In the genomic region with DNA sequence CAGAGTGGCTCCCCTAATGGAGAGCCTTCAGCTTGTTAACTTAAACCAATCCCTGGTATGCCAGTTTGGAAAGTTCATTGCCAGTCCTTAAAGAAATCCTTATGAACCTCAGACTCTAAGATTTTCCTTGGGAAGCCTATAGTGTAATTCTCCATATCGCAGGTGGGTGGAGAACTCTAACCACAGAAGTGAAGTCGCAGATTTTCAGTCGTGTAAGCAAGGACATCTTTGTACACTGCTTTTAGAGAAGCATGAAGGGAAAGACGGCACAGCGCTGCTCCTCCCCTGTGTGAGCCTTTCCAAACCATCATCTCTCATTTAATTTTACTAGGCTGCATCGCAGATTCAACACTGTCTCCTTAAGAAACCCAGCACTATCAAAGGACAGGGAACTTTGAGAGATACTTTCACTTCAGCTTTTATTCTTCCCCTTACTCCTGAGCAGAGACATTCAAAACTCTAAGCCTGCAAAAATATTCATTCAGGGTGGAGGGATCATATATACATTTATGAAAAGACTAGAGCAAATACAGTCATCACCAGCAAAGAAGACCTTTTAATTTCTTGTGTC, we compare ENCODE assay signal across 10 mouse cellular contexts. TPM values are rescaled to one million over a fixed set of nuclear protein-coding genes. Genes with fewer than 3 reads are reported as not detected.
DNase-seq lines count a peak whose midpoint lies in the region; ATAC-seq and TF ChIP-seq lines count a peak whose summit lies in the region.
"Had no signal": no experiment of that assay in that cellular context is flagged by ENCODE, and none has a peak within 500 bp of the region (broad histone marks: within the 10 kb centered on the region; RNA-seq: fewer than 3 reads in every experiment).

No protein-coding gene starts in this region.

- no peaks in the 10 kb centered on the region for H3K4me1 ChIP-seq in hindbrain, embryonic 16.5 days (ENCODE audit: control insufficient read depth, insufficient read depth, low read depth, low read length)
- H3K4me1 ChIP-seq in hindbrain, embryonic 13.5 days (replicated peaks) = no peaks in the 10 kb centered on the region; the same call in 1 of the 2 replicates
- peaks cover 34 to 75% of the 10 kb centered on the region in 2 experiments for H3K4me1 ChIP-seq in CH12.LX (ENCODE audit: control insufficient read depth in 1 of 2, insufficient read depth in 2 of 2)
- peaks cover 20% of the 10 kb centered on the region for H3K4me1 ChIP-seq in heart, embryonic 16.5 days (ENCODE audit: control insufficient read depth, insufficient read depth, low read length)

- 48% methylated on average over 6 of the region's 6 CpGs for WGBS in hindbrain, embryonic 16.5 days
- WGBS in hindbrain, embryonic 13.5 days = 61% methylated on average over 6 of the region's 6 CpGs
- WGBS in heart, embryonic 16.5 days = 35% methylated on average over 6 of the region's 6 CpGs

- peak; percentile 76 for TF ChIP-seq EP300 in CH12.LX (IDR thresholded peaks at IDR 0.05; ENCODE audit: low read length)

- peak; percentile 40 for DNase-seq in embryo, embryonic 10 days (ENCODE audit: low spot score)
- DNase-seq in embryo, embryonic 9.5 days (ENCODE audit: extremely low spot score) = no peak
- no peak for DNase-seq in CH12.LX (ENCODE audit: extremely low read depth)
- DNase-seq in gastrocnemius, postnatal 4 days (ENCODE audit: low spot score in 2 of 2) = no peak
- no peak for DNase-seq in adrenal gland, postnatal 36 days
- DNase-seq: cerebellum, postnatal 14 days; liver had no signal

- H3K27ac ChIP-seq in hindbrain, embryonic 16.5 days (ENCODE audit: low read depth, low read length) = no peak overlapping the region
- no peak overlapping the region for H3K27ac ChIP-seq in hindbrain, embryonic 13.5 days
- H3K27ac ChIP-seq in CH12.LX (ENCODE audit: insufficient read depth, low read depth) = peak overlapping the region; percentile 18; the same call in 1 of the 2 replicates
- no peak overlapping the region for H3K27ac ChIP-seq in heart, embryonic 16.5 days (ENCODE audit: low read length)

- dilution Hi-C loops in CH12.LX (cut with MboI; ENCODE audit: extremely low pct_ligation_motif_present, extremely low pct_unique_long_range_greater_than_20kb, low sequenced_read_pairs) = no loop called here

- in situ Hi-C loops in CH12.LX (cut with MboI; ENCODE audit: low pct_ligation_motif_present, low pct_unique_long_range_greater_than_20kb, low sequenced_read_pairs) = no loop called here

- TF ChIP-seq POLR2A in CH12.LX (IDR thresholded peaks at IDR 0.05; ENCODE audit: low read depth, low read length) = no peak

- peak in 1 of 2 experiments; percentile 47; a peak in 2 of 4 replicates for TF ChIP-seq CTCF in CH12.LX (conservative IDR thresholded peaks at IDR 0.05 in 1 of 2, IDR thresholded peaks at IDR 0.05 in 1 of 2; ENCODE audit: low read depth in 2 of 2, low read length in 2 of 2)

- H3K4me3 ChIP-seq in hindbrain, embryonic 16.5 days (ENCODE audit: low read length) = no peak overlapping the region
- no peak overlapping the region for H3K4me3 ChIP-seq in hindbrain, embryonic 13.5 days
- H3K4me3 ChIP-seq in CH12.LX (replicated peaks in 1 of 3; ENCODE audit: low read depth in 2 of 3, low read length in 2 of 3, poor library complexity in 1 of 3) = no peak overlapping the region
- no peak overlapping the region for H3K4me3 ChIP-seq in heart, embryonic 16.5 days (ENCODE audit: low read length)

- H3K4me2 ChIP-seq in hindbrain, embryonic 16.5 days (ENCODE audit: low read length) = no peak overlapping the region
- no peak overlapping the region for H3K4me2 ChIP-seq in hindbrain, embryonic 13.5 days
- peak overlapping the region; percentile 55 for H3K4me2 ChIP-seq in CH12.LX (ENCODE audit: insufficient read depth, low read depth, poor library complexity, severe bottlenecking)
- peak overlapping the region; percentile 24; the same call in 1 of the 2 replicates for H3K4me2 ChIP-seq in heart, embryonic 16.5 days (ENCODE audit: low read depth, low read length)

- TF ChIP-seq RAD21 in CH12.LX (IDR thresholded peaks at IDR 0.05; ENCODE audit: low read depth, low read length) = peak; percentile 41

- no peaks in the 10 kb centered on the region for H3K9me3 ChIP-seq in hindbrain, embryonic 16.5 days (ENCODE audit: control insufficient read depth, low read length)
- no peaks in the 10 kb centered on the region for H3K9me3 ChIP-seq in hindbrain, embryonic 13.5 days
- no peaks in the 10 kb centered on the region for H3K9me3 ChIP-seq in CH12.LX (replicated peaks; ENCODE audit: low read length)
- no peaks in the 10 kb centered on the region for H3K9me3 ChIP-seq in heart, embryonic 16.5 days (replicated peaks; ENCODE audit: control insufficient read depth, low read length)

- no peaks in the 10 kb centered on the region for H3K27me3 ChIP-seq in hindbrain, embryonic 16.5 days (replicated peaks; ENCODE audit: control insufficient read depth, insufficient read depth, low read length)
- H3K27me3 ChIP-seq in hindbrain, embryonic 13.5 days = no peaks in the 10 kb centered on the region
- H3K27me3 ChIP-seq in CH12.LX (replicated peaks) = no peaks in the 10 kb centered on the region
- H3K27me3 ChIP-seq in heart, embryonic 16.5 days (ENCODE audit: control insufficient read depth, insufficient read depth, low read length) = no peaks in the 10 kb centered on the region

- H3K79me2 ChIP-seq in CH12.LX (replicated peaks; ENCODE audit: control insufficient read depth, extremely low read depth, insufficient read depth, poor library complexity, severe bottlenecking) = peaks cover 69% of the 10 kb centered on the region

- peak; percentile 71 for ATAC-seq in hindbrain, embryonic 16.5 days
- no peak for ATAC-seq in hindbrain, embryonic 13.5 days (ENCODE audit: low FRiP score)
- no peak for ATAC-seq in heart, embryonic 16.5 days (replicated peaks; ENCODE audit: extremely low read depth, insufficient read depth, low FRiP score)

- no peaks in the 10 kb centered on the region for H3K36me3 ChIP-seq in hindbrain, embryonic 16.5 days (ENCODE audit: control insufficient read depth, insufficient read depth, low read length)
- H3K36me3 ChIP-seq in hindbrain, embryonic 13.5 days = no peaks in the 10 kb centered on the region
- peaks cover 40 to 54% of the 10 kb centered on the region in 2 experiments for H3K36me3 ChIP-seq in CH12.LX (replicated peaks in 1 of 2; ENCODE audit: control insufficient read depth in 1 of 2, insufficient read depth in 1 of 2, low read length in 1 of 2)
- no peaks in the 10 kb centered on the region for H3K36me3 ChIP-seq in heart, embryonic 16.5 days (ENCODE audit: control insufficient read depth, insufficient read depth)

- no peak overlapping the region for H3K9ac ChIP-seq in hindbrain, embryonic 16.5 days (ENCODE audit: low read depth, low read length)
- no peak overlapping the region for H3K9ac ChIP-seq in hindbrain, embryonic 13.5 days
- H3K9ac ChIP-seq in CH12.LX (ENCODE audit: insufficient read depth, low read depth) = peak overlapping the region; percentile 48
- H3K9ac ChIP-seq in heart, embryonic 16.5 days (ENCODE audit: low read length) = no peak overlapping the region

TF ChIP-seq in CH12.LX, 34 proteins besides CTCF, POLR2A, EP300 and RAD21:
- TF ChIP-seq RCOR1 (conservative IDR thresholded peaks at IDR 0.05; ENCODE audit: low read depth, low read length) = peak; percentile 78; the same call in 1 of the 2 replicates
- no peak for TF ChIP-seq CHD2 (IDR thresholded peaks at IDR 0.05; ENCODE audit: low read length)
- TF ChIP-seq UBTF (IDR thresholded peaks at IDR 0.05; ENCODE audit: low read depth, low read length) = no peak
- no peak for TF ChIP-seq HCFC1 (IDR thresholded peaks at IDR 0.05; ENCODE audit: low read depth, low read length)
- TF ChIP-seq ETS1 (conservative IDR thresholded peaks at IDR 0.05; ENCODE audit: low read depth, low read length) = no peak; the same call in 1 of the 2 replicates
- peak; percentile 36; the same call in 1 of the 2 replicates for TF ChIP-seq SMC3 (IDR thresholded peaks at IDR 0.05; ENCODE audit: low read depth, low read length)
- TF ChIP-seq ZKSCAN1 (IDR thresholded peaks at IDR 0.05; ENCODE audit: borderline replicate concordance, low read depth, low read length) = no peak
- 0 out of 2 replicates have a peak, but pooled peaks have one; percentile 28 for TF ChIP-seq MEF2A (IDR thresholded peaks at IDR 0.05; ENCODE audit: borderline replicate concordance, low read depth, low read length)
- no peak for TF ChIP-seq JUND (conservative IDR thresholded peaks at IDR 0.05; ENCODE audit: low read depth, low read length)
- TF ChIP-seq SIN3A (IDR thresholded peaks at IDR 0.05; ENCODE audit: low read length) = no peak
- no peak for TF ChIP-seq MAZ (IDR thresholded peaks at IDR 0.05; ENCODE audit: low read depth, low read length)
- TF ChIP-seq NRF1 (IDR thresholded peaks at IDR 0.05; ENCODE audit: low read depth, low read length) = no peak
- TF ChIP-seq MAFK (IDR thresholded peaks at IDR 0.05; ENCODE audit: insufficient replicate concordance, low read length) = peak; percentile 23; the same call in 1 of the 2 replicates
- TF ChIP-seq IRF4 (IDR thresholded peaks at IDR 0.05; ENCODE audit: low read depth, low read length) = peak; percentile 63
- 0 out of 2 replicates have a peak, but pooled peaks have one; percentile 17 for TF ChIP-seq TCF12 (IDR thresholded peaks at IDR 0.05; ENCODE audit: low read depth, low read length)
TF ChIP-seq in CH12.LX: peak in this region for 6.

RNA-seq across cellular contexts. Expression of gene Man1a, which starts 16.6 kb away (rescaled TPM):
- polyA plus RNA-seq in hindbrain, embryonic 16.5 days (2015; fragmentation: Nextera tagmentation; extraction: Ambion mirVana) = 4.1 and 4.2 TPM in 2 replicates
- polyA plus RNA-seq in hindbrain, embryonic 13.5 days (2015; fragmentation: Nextera tagmentation; extraction: Ambion mirVana) = 3.4 and 3.5 TPM in 2 replicates
- total RNA-seq in CH12.LX (2012; rRNA removed) (187 and 191 TPM in 2 replicates), CH12.LX (2014; rRNA removed) (211 and 215 TPM in 2 replicates)
- 104 and 112 TPM in 2 replicates for polyA plus RNA-seq in CH12.LX (2012; ENCODE audit: insufficient read length, low read depth)
- polyA plus RNA-seq in heart, embryonic 16.5 days (2015; fragmentation: Nextera tagmentation; extraction: Ambion mirVana) = 4.6 and 5.8 TPM in 2 replicates
- total RNA-seq in gastrocnemius, postnatal 4 days (2021) = 10 to 100 TPM; 23.4 to 25.8 TPM
- total RNA-seq in adrenal gland, postnatal 36 days (2021) = 100 to 1,000 TPM in 1 of 2 experiments, 10 to 100 TPM in 1; 28.4 to 160 TPM

Comparison
In these comparisons a context has a peak if more than half of its experiments do, and no peak if none do; other contexts are left out.
1. H3K4me2 ChIP-seq: peak in CH12.LX (single experiment) and heart, embryonic 16.5 days (single experiment); none in hindbrain, embryonic 16.5 days (single experiment) and hindbrain, embryonic 13.5 days (single experiment).
2. RNA of gene Man1a, which starts 16.6 kb away (polyA plus RNA-seq): 104 to 112 TPM in CH12.LX; 4.6 to 5.8 TPM in heart, embryonic 16.5 days, 4.1 to 4.2 TPM in hindbrain, embryonic 16.5 days and 3.4 to 3.5 TPM in hindbrain, embryonic 13.5 days; every median in the first group is over 10 times any median in the second.